Mouse (Mus musculus) heart, adult 18-20 months (tissue): ENCODE data around the gene Aifm2. TPM values are rescaled to one million over a fixed set of nuclear protein-coding genes. Genes with fewer than 3 reads are reported as not detected.

Source experiments
- DNase-seq, 2 experiments: peaks; one replicate each; pipeline ENCODE4 v3.0.0; 2021 to 2022; ENCODE audit warnings: mixed read lengths in 1 of 2
- total RNA-seq, 2 experiments: library from RNA; stranded (reverse); gene quantifications; 2 replicates each; pipeline ENCODE4 v1.2.3; 2021

Gene Aifm2
- total RNA-seq, 2 experiments from 2014 or later = 25.6 to 32.3 TPM

GRCm38 (mm10) chr10:61715996-61716864 is 1.2 kb downstream of the Aifm2 start:
- peak; percentile 26 to 36 for DNase-seq

- DNase-seq = no peak
Observed at GRCm38 (mm10) chr10:61717406-61718296, 2.6 kb downstream of the Aifm2 start.

GRCm38 (mm10) chr10:61720331-61720730 is 5.3 kb downstream of the Aifm2 start:
- DNase-seq = peak in 1 of 2 experiments; percentile 22

GRCm38 (mm10) chr10:61722215-61722614 is 7.2 kb downstream of the Aifm2 start:
- DNase-seq = no peak

GRCm38 (mm10) chr10:61723271-61723670 is 8.2 kb downstream of the Aifm2 start:
- DNase-seq = peak in 1 of 2 experiments; percentile 20

- no peak for DNase-seq
Observed at GRCm38 (mm10) chr10:61729181-61729580, 14.1 kb downstream of the Aifm2 start.

GRCm38 (mm10) chr10:61730171-61730570 is 15.1 kb downstream of the Aifm2 start:
- DNase-seq = no peak

DNA sequence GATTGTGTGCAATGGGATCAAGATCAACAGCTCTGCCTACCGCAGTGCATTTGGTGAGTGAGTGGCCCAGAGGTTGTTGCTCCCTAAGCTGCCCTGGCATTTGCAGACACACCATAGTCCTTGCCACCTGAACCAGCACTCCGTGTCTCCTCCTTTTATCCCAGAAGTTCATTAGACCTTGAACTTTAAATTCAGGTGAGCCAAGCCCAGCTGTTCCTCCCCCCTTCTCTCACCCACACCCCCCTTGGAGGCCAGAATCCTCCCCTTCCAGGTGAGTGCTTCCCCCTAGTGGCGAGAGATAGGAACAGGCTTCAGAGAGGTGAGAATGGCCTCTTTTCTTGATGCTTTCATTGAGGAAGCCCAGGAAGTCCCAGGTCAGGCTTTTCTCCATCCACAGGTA is 19.3 kb downstream of the Aifm2 start:
- DNase-seq = peak in 1 of 2 experiments; percentile 50

GRCm38 (mm10) chr10:61736671-61737078 is 21.6 kb downstream of the Aifm2 start:
- DNase-seq = no peak

- DNase-seq = no peak
Observed at GRCm38 (mm10) chr10:61737537-61737936, 22.5 kb downstream of the Aifm2 start.

DNA sequence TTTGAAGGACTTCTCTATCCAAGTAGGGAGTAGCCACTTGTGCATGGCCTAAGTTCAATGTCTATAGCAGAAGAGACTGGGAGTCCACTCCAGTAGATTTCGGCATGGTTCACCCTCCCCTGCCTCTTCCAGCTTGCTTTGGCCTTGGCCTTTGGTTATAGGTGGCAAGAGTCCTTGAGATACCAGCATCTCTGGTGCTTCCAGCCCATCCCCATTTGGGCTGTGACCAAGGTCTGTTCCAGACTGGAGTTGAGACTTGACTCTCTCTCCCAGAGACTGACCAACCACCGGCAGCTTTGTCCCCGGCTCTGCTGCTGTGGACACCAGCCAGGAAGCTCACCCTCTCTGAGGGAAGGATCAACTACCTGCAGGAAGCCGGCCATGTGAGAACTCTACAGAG is 23.1 kb downstream of the Aifm2 start:
- DNase-seq = no peak

DNA sequence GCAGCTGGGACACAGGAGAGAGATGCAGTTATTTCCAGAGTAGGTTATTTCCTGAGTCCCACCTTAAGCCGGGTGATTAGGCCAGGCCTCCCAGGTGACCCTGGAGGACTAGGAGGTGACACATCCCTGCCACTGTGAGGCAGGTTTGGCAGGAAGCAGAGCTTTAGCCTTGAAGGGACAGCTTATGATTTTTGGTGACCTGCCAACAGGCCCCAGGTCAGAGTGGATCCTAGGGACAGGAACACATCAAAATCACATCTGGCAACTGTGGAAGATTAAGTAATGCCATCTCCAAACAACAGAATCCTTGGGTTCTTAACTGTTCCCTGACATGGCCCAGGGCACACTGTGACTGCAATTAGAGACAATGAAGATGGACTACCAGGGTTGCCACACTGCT is 26.2 kb downstream of the Aifm2 start:
- DNase-seq = no peak

DNA sequence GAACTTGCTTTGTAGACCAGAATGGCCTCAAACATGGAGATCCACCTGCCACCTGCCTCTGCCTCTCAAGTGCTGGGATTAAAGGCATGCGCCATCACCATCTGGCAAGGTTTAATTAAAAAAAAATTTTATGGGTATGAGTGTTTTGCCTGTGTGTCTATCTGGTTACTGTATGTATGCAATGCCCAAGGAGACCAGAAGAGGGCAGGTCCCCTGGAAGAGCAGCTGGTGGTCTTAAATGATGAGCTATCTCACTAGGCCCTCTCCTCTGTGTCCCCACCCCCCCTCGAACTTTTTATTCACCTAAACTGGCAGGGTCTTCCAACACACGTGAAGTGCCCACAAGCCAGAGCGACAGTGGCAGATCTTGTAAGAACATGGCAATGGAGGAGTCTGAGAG is 26.8 kb downstream of the Aifm2 start:
- DNase-seq = no peak

GRCm38 (mm10) chr10:61742336-61742735 is 27.3 kb downstream of the Aifm2 start:
- DNase-seq = no peak

DNA sequence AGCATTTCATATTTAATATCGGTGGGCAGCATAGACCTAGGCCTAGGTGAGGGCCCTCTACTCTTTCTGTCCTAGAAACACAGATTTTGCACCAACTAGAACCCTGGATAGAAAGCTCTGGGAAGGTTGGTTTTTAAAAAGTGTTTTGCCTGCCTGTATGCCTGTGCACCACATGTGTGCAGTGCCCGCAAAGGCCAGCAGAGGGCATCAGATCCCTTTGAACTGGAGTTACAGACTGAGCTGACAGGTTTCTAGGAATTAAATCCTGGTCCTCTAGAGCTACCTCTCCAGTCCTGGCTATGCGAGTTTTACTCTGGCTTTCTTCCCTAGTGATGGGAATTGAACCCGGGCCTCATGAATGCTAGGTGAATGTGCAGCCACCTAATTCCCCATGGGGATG is 30.1 kb downstream of the Aifm2 start:
- DNase-seq = no peak

DNA sequence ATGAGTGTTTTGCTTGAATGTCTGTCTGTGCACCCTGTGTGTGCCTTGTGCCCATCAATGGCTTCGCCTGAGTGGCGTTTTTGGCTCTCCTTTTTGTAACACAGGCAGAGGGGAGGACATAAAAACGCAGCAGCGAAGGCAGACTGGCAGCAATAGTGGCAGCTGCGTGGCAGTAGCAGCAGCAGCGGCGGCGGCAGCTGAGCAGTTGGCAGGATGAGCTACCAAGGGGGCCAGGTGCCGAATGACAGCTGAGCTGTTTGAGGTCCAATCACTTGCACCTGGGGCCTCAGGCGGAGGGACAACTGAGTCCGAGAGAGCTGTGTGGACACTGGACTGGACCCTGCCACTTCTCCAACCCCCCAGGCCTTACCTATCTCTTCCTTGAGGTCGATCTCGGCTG is 32.2 kb downstream of the Aifm2 start:
- no peak for DNase-seq

- DNase-seq = no peak
Observed at GRCm38 (mm10) chr10:61750014-61750413, 35.0 kb downstream of the Aifm2 start.

DNA sequence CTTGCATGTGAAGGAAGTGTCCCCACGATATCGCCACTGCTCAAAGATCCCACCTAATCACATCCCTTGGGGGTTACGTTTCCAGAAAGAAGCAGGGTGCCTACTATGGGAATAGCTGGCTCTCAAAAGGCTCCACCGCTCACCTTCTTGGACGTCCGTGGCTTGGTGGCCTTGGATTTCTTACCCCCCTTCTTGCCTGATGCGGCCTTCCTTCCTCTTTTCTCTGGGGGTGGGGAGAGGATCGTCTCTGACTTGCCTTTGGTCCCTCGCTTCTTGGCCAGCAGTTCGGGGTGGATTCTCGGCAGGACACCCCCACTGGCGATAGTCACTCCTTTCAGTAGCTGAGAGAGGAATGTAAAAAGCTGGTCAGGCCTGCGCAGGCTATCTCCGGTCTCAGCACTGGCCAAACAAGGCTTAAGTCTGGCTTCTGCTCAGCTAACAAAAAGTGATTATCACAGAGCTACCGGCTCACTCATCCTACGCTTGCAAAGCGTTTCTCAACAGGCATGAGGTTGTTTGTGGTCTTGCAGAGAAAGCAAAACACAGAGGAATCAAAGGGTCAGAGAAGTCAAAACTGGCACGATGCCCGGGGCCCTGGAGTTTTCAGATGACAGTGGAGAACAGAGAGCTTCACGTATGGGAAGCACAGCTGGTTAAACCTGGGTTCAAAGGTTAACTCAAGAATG is 36.6 kb downstream of the Aifm2 start:
- DNase-seq = peak; percentile 11 to 25

- DNase-seq = no peak
Observed at GRCm38 (mm10) chr10:61753071-61753470, 38.0 kb downstream of the Aifm2 start.

DNA sequence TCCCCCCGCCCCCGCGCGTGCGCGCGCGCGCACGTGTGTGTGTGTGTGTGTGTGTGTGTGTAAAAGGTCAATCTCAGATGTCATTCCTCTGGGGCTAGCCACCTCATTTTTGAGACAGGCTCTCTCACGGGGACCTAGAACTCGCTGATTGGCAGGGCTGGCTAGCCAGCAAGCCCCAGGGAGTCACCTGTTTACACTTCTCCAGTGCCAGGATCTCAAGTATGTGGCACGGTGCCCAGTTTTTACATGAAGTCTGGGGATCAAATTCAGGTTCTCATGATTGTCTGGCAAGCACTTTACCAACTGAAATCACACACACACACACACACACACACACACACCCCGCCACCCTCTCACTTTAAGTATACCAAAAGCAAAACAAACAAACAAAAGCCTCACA is 42.0 kb downstream of the Aifm2 start:
- peak; percentile 69 to 72 for DNase-seq

DNA sequence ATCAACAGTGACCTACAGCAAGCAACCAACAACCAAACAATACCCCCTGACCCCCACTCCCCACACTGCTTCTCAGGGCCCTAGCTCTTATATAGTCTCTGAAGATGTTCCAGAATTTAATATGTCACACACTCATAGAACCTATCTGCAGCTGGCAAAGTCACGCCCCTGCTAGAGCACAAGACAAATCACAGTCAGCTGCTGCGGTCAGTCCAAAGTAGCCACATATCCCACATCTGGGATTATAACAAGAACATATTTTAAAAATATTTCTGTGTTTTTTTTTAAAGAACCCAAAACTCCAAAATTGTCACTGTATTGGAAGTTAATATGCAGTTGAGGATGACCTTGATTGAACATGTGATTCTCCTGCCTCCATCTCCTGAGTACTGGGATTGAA is 43.8 kb downstream of the Aifm2 start:
- no peak for DNase-seq

DNA sequence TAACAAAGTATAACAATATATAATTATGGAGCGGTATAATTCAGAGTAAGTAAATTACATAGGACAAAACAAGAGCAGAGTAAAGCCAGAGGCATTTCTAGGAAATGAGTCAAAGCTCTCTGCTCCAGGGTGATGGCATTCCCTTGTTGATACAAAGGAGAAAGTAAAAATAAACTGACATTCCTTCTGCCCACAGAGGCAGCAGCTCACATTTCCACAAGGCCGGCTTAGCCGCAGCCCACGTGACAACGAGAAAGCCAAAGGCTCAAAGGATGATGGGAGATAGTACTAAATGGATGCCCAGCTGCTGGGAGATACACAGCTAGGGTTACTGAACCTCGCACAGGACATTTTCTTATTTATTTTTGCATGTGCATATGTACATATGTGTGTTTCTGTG is 44.8 kb downstream of the Aifm2 start:
- DNase-seq = peak; percentile 42 to 56
